Mouse (Mus musculus): ENCODE results near the gene Cyp4f14.

GRCm38 (mm10) chr17:32880320-32881218 is 36.6 kb downstream of the Cyp4f14 start:
- TF ChIP-seq POLR2A (IDR thresholded peaks at IDR 0.05; ENCODE audit: low read depth, low read length) (no peak), CTCF (IDR thresholded peaks at IDR 0.05; ENCODE audit: extremely low read depth, insufficient read length, insufficient replicate concordance, low read depth, low read length) (no peak)

Measured in small intestine, adult 2 months (tissue).